Mouse (Mus musculus) kidney, postnatal 0 days (tissue): Measurements from ENCODE around the gene Hs1bp3. TPM values are rescaled to one million over a fixed set of nuclear protein-coding genes. Genes with fewer than 3 reads are reported as not detected.
A peak's percentile ranks its signal among the peaks of the same experiment; 100 is the strongest.

Experiments
- ATAC-seq: fragments of 200-750 bp; cut with Nextera tagmentation; replicated peaks from 2 replicates; pipeline ENCODE4 v1.8.0; 2017; ENCODE audit warnings: low read depth, moderate number of reproducible peaks, moderate TSS enrichment, moderate library complexity; ENCODE audit not compliant: low FRiP score
- DNase-seq: peaks from one replicate; pipeline ENCODE4 v3.0.0-alpha.2; 2016; ENCODE audit warnings: low spot score
- H3K27ac ChIP-seq: fragments of 300-500 bp; sonication (generic); 2 replicates; pipeline ENCODE4 v1.5.1; 2014; ENCODE audit warnings: mild to moderate bottlenecking
- H3K27me3 ChIP-seq: fragments of 300-500 bp; sonication (generic); 2 replicates; pipeline ENCODE4 v1.6.1; 2014; ENCODE audit warnings: low read length, mixed read lengths; ENCODE audit not compliant: insufficient read depth
- H3K36me3 ChIP-seq: fragments of 300-500 bp; sonication (generic); 2 replicates; pipeline ENCODE4 v1.6.1; 2014; ENCODE audit warnings: low read length, mixed read lengths; ENCODE audit not compliant: insufficient read depth
- H3K4me1 ChIP-seq: fragments of 300-500 bp; sonication (generic); replicated peaks from 2 replicates; pipeline ENCODE4 v1.6.1; 2014; ENCODE audit warnings: antibody characterized with exemption, low read length, mixed read lengths; ENCODE audit not compliant: insufficient read depth
- H3K4me2 ChIP-seq: fragments of 300-500 bp; sonication (generic); 2 replicates; pipeline ENCODE4 v1.6.1; 2014; ENCODE audit warnings: mild to moderate bottlenecking, low read length, moderate library complexity, mixed read lengths
- H3K4me3 ChIP-seq: fragments of 300-500 bp; sonication (generic); replicated peaks from 2 replicates; pipeline ENCODE4 v1.5.1; 2014; ENCODE audit warnings: low read depth, low read length
- H3K9ac ChIP-seq: fragments of 300-500 bp; sonication (generic); 2 replicates; pipeline ENCODE4 v1.6.1; 2014; ENCODE audit warnings: low read depth, low read length
- H3K9me3 ChIP-seq: fragments of 300-500 bp; sonication (generic); replicated peaks from 2 replicates; pipeline ENCODE4 v1.6.1; 2016; ENCODE audit warnings: low read length, inconsistent platforms, mixed read lengths
- CTCF ChIP-seq: IDR thresholded peaks from 2 replicates; pipeline ENCODE4 v1.5.1; 2016; ENCODE audit warnings: antibody characterized with exemption, low read depth, mild to moderate bottlenecking, moderate library complexity
- WGBS: fragments of 180-500 bp; shearing (Covaris S2); extraction: QIAGEN DNeasy Blood & Tissue Kit; methylation state at CpG from one replicate; pipeline ENCODE4 v1.1.7; 2014; 5-methylcytosine and 5-hydroxymethylcytosine counted together
- polyA plus RNA-seq: library from polyadenylated mRNA; unstranded; fragments of >200 nt; fragmentation: Nextera tagmentation; extraction: Ambion mirVana; gene quantifications from 2 replicates; pipeline ENCODE4 v1.2.1, GENCODE M21; 2015

The Hs1bp3 gene
- polyA plus RNA-seq, 1 experiment from 2014 or later = 10.2 TPM

DNA sequence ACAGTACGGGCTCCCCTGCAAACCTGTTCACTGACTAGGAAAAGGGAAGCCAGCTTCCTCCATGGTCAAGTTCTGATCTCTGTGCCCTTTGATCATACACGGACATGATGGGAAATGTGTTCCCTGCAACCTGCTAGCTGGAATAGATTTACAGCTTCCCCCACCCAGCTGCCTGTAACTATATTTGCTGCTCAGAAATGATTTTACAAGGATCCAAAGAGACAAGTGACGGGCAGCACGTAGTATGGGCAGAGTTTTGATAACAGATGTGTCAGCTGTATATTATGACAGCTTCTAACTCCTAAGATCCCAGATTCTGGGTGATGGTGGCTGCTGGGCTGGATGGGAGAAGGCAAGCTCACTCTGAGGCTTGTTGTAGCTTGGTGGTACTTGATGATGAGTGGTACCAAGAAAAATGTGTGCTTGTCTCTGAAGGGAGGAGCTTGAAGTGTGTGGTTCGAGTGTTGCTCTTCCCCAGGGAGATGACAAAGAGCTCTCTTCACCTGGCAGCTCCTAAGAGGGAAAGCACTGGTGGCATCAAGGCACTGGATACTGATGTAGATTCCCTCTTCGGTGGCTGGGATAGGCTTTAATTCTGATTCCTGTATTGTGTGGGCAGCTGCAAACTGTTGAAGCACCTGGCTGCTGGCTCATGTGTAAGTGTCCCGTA is 59.4 kb downstream of the Hs1bp3 start:
- Histone ChIP-seq H3K9ac (no peak overlapping the region), H3K36me3 (no peaks in the 10 kb centered on the region), H3K4me2 (no peak overlapping the region), H3K9me3 (no peaks in the 10 kb centered on the region), H3K4me3 (no peak overlapping the region), H3K27ac (no peak overlapping the region), H3K27me3 (no peaks in the 10 kb centered on the region), H3K4me1 (no peaks in the 10 kb centered on the region)
- no peak for ATAC-seq
- no peak for DNase-seq
- TF ChIP-seq CTCF = no peak
- 75% methylated on average over 7 of the region's 7 CpGs for WGBS

DNA sequence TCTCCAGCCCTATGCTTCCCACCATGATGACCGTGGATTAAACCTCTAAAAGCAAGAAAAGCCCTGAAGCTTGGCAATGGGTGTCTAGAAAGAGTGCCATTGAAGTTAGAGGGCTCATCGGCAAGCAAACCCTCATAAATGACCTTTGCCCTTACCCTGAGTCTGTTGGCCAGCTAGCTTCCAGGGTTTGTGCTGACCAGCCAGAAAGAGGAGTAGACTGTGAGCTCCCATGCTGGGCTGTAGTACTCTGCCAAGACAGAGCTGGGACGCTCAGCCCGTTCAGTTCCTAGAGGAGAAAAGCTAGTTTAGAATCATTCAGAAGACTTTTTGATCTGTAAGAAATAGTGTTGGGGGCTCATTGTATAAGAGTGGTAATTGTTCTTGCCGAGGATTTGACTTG is 60.5 kb downstream of the Hs1bp3 start:
- Histone ChIP-seq H3K4me2 (no peak overlapping the region), H3K4me1 (no peaks in the 10 kb centered on the region), H3K4me3 (no peak overlapping the region), H3K9ac (no peak overlapping the region), H3K27me3 (no peaks in the 10 kb centered on the region), H3K36me3 (no peaks in the 10 kb centered on the region), H3K27ac (no peak overlapping the region), H3K9me3 (no peaks in the 10 kb centered on the region)
- TF ChIP-seq CTCF = no peak
- 90% methylated on average over 5 of the region's 5 CpGs for WGBS
- DNase-seq (no peak), ATAC-seq (0 out of 2 replicates have a peak, but pooled peaks have one; percentile 49)

DNA sequence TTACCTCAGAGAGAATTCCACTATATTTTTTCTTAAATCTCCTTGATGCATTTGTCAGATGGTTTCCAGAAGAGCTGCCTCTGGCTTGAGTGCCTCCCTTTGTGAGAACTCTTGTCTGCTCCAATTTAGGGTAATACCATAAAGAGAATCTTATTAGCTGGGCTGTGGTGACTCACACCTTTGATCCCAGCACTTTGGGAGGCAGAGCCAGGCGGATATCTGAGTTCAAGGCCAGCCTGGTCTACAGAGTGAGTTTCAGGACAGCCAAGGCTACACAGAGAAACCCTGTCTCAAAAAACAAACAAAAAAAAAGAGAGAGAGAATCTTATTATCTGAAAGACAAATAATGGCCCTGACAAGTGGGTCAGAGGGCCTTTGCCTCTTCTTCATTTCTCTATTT is 63.9 kb downstream of the Hs1bp3 start:
- Histone ChIP-seq H3K9ac (no peak overlapping the region), H3K9me3 (no peaks in the 10 kb centered on the region), H3K36me3 (no peaks in the 10 kb centered on the region), H3K4me1 (peaks cover 7% of the 10 kb centered on the region), H3K4me3 (no peak overlapping the region), H3K27ac (no peak overlapping the region), H3K4me2 (no peak overlapping the region), H3K27me3 (no peaks in the 10 kb centered on the region)
- 88% methylated on average over 1 of the region's 1 CpGs for WGBS
- ATAC-seq (no peak), DNase-seq (no peak)
- TF ChIP-seq CTCF = no peak

DNA sequence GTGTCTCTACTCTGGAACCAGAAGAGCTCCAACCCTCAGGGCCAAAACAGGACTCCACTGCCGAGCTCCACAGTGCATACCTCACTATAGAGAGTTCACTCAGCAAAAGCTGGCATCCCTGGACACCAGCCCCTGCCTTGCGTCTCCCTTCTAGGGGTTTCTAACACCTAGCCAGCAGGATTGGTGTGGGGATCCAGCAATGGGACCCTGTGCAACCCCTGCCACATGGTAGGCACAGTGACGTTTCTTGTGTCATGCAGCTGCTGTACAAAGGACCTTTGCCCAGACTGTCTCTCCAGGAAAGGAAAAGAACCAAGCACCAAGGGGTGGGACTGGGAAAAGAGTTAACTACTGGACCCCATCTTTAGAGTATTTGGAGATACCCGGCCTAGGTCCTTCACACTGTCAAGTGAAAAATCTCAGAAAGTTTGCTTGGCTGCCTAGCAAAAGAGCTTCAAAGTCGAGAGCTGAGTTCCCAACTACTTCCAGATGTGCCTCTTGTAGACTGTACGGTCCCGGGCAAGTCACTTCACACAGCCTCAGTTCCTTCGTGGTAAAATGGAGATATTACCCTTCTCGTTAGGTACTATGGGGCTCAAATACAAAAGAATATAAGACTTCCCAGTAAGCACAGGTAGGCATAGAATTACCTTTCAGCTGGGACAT is 64.9 kb downstream of the Hs1bp3 start:
- Histone ChIP-seq H3K36me3 (no peaks in the 10 kb centered on the region), H3K4me2 (no peak overlapping the region), H3K9me3 (no peaks in the 10 kb centered on the region), H3K9ac (no peak overlapping the region), H3K27me3 (no peaks in the 10 kb centered on the region), H3K4me1 (peaks cover 7% of the 10 kb centered on the region), H3K27ac (0 out of 2 replicates have a peak overlapping the region, but pooled peaks have one; percentile 4), H3K4me3 (no peak overlapping the region)
- ATAC-seq (no peak), DNase-seq (no peak)
- TF ChIP-seq CTCF = no peak
- WGBS = 75% methylated on average over 9 of the region's 9 CpGs

DNA sequence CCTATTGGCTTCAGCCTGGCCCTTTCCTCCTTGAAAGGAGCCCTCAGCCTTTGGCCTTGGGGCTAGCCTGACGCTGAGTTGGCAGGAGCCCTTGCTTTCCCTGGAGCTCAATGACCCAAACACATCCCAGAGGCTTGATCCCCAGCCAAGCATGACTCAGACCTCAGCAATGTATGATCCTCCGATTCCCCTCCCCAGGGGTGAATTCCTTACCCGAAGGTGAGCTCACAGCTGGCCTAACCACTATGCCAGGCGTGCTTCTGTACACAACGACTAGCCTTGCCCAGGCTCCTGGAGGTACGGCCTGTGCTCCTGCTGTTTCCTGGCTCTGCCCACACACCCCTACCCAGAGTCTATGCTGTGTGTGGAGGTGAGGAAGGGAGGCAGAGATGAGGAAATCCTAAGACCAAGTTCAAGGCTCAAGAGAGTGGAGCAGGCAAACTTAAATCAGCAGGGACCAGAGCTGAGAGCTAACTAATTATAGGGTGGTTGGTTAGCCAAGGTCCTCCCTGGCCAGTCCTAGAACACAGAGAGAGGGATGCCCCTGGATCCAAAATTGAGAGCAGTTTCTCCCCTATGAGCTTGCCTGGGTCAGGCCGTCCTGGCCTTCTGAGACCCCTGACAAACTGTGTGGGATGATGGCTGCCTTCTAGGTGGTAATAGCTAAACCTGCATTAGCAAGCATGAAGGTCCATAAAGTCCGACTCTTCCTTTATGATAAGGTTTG is 66.7 kb downstream of the Hs1bp3 start:
- Histone ChIP-seq H3K27ac (peak overlapping the region; percentile 43), H3K9me3 (no peaks in the 10 kb centered on the region), H3K4me1 (peaks cover 7% of the 10 kb centered on the region), H3K9ac (no peak overlapping the region), H3K4me2 (no peak overlapping the region), H3K4me3 (no peak overlapping the region), H3K27me3 (no peaks in the 10 kb centered on the region), H3K36me3 (no peaks in the 10 kb centered on the region)
- DNase-seq (peak; percentile 75), ATAC-seq (peak; percentile 93)
- 31% methylated on average over 8 of the region's 8 CpGs for WGBS
- TF ChIP-seq CTCF = no peak

DNA sequence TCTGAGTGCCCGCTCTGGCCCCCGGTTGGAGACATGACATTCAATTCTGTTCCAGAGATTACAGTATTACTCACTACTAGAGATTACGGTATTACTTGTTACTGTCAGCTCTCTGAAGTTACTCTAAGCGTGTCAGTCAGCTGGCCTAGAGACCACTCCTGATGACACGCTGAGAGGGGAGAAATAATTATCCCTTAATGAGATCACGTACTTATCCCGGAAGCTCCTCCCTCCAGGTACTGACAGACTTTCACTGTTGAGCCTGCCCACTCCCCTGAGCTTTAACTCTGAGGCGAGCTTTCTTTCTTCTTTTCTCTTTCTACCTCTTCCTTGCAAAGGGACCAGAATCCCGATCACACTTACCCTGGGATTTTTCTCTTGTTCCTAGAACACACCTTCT is 67.7 kb downstream of the Hs1bp3 start:
- ATAC-seq = no peak
- H3K27ac ChIP-seq = no peak overlapping the region
- WGBS = 71% methylated on average over 9 of the region's 9 CpGs
- no peak overlapping the region for H3K9ac ChIP-seq
- no peaks in the 10 kb centered on the region for H3K9me3 ChIP-seq
- H3K27me3 ChIP-seq = no peaks in the 10 kb centered on the region
- H3K4me2 ChIP-seq = no peak overlapping the region
- H3K4me1 ChIP-seq = peaks cover 7% of the 10 kb centered on the region
- DNase-seq = no peak
- TF ChIP-seq CTCF = no peak
- no peak overlapping the region for H3K4me3 ChIP-seq
- no peaks in the 10 kb centered on the region for H3K36me3 ChIP-seq
